ENCODE assay signal across 8 mouse cellular contexts in genomic region chr12:110991361-110992127, GRCm38 (mm10). TPM values are rescaled to one million over a fixed set of nuclear protein-coding genes. Genes with fewer than 3 reads are reported as not detected.
DNase-seq lines count a peak whose midpoint lies in the region; ATAC-seq lines count a peak whose summit lies in the region.

No protein-coding gene starts in this region.

- H3K36me3 ChIP-seq in forebrain, embryonic 11.5 days (ENCODE audit: control insufficient read depth, insufficient read depth, low read length), result no peaks in the 10 kb centered on the region

- peaks cover 4% of the 10 kb centered on the region; the same call in 1 of the 2 replicates for H3K4me1 ChIP-seq in forebrain, embryonic 11.5 days (replicated peaks; ENCODE audit: control insufficient read depth, insufficient read depth, low read length)

- H3K27ac ChIP-seq in forebrain, embryonic 11.5 days (ENCODE audit: low read depth, low read length), result peak overlapping the region; percentile 75; the same call in 1 of the 2 replicates

- peak; percentile 94 for DNase-seq in NIH3T3 (ENCODE audit: low read depth)
- DNase-seq in c-Kit-positive CD71-positive TER-119-positive erythroid progenitor cells, embryonic 14.5 days (ENCODE audit: low spot score), result peak; percentile 92
- peak; percentile 92 for DNase-seq in forebrain, embryonic 11.5 days (ENCODE audit: low spot score)
- peak; percentile 66 to 69 for DNase-seq in heart, postnatal 36 days
- peak; percentile 41 for DNase-seq in layer of hippocampus, adult 9-11 months
- DNase-seq in right cerebral cortex, postnatal 25 days, result peak; percentile 32
- DNase-seq in urinary bladder, postnatal 4 days (ENCODE audit: low spot score in 2 of 2), result peak; percentile 71 to 81

- no peaks in the 10 kb centered on the region for H3K9me3 ChIP-seq in forebrain, embryonic 11.5 days (ENCODE audit: control insufficient read depth, low read length)

- H3K27me3 ChIP-seq in forebrain, embryonic 11.5 days (ENCODE audit: control insufficient read depth, insufficient read depth, low read length), result no peaks in the 10 kb centered on the region

- ATAC-seq in forebrain, embryonic 11.5 days (replicated peaks; ENCODE audit: low FRiP score), result peak; percentile 91
- ATAC-seq in megakaryocyte, adult 5-6 weeks (ENCODE audit: poor library complexity, severe bottlenecking), result peak; percentile 81

- intact Hi-C loops in heart, postnatal 36 days (cut with DNase I), result loop anchor here (1.0 to 5.0 kb wide), 4 partner anchors 49 to 573 kb away; no protein-coding TSS in a partner anchor

- peak overlapping the region; percentile 64 for H3K9ac ChIP-seq in forebrain, embryonic 11.5 days (ENCODE audit: low read length)

- peak overlapping the region; percentile 58 for H3K4me2 ChIP-seq in forebrain, embryonic 11.5 days (ENCODE audit: low read depth, low read length, severe bottlenecking)

- WGBS in forebrain, embryonic 11.5 days, result 2% methylated on average over 23 of the region's 23 CpGs

- peak overlapping the region; percentile 40 for H3K4me3 ChIP-seq in forebrain, embryonic 11.5 days (ENCODE audit: low read depth, low read length)

RNA-seq across cellular contexts. Expression of gene Ankrd9, which starts 12.7 kb away (rescaled TPM):
- 16.9 and 18.9 TPM in 2 replicates for polyA plus RNA-seq in forebrain, embryonic 11.5 days (2014; fragmentation: Nextera tagmentation; extraction: Ambion mirVana)
- total RNA-seq in heart, postnatal 36 days (2021), result 10 to 100 TPM; 67.9 to 85.3 TPM
- 1.6 and 2.8 TPM in 2 replicates for total RNA-seq in megakaryocyte, adult 5-6 weeks (2015)
- total RNA-seq in megakaryocyte, adult 5-6 weeks (2017), result 3.0 and 3.3 TPM in 2 replicates

RNA-seq across cellular contexts. Expression of gene Rcor1, which starts 47.6 kb away (rescaled TPM):
- 14.2 and 16.0 TPM in 2 replicates for polyA plus RNA-seq in forebrain, embryonic 11.5 days (2014; fragmentation: Nextera tagmentation; extraction: Ambion mirVana)
- total RNA-seq in heart, postnatal 36 days (2021), result 10 to 100 TPM; 15.0 to 16.0 TPM
- 30.6 and 33.5 TPM in 2 replicates for total RNA-seq in megakaryocyte, adult 5-6 weeks (2015)
- 22.8 and 29.4 TPM in 2 replicates for total RNA-seq in megakaryocyte, adult 5-6 weeks (2017)

Comparison
In these comparisons a context has a peak if more than half of its experiments do, and no peak if none do; other contexts are left out.
1. Peak in every context shown above with its lines: DNase-seq, ATAC-seq, H3K4me3 ChIP-seq and H3K27ac ChIP-seq.
2. DNase-seq: peak in every context shown above with its lines; median percentile 94 in NIH3T3; 92 in c-Kit-positive CD71-positive TER-119-positive erythroid progenitor cells, embryonic 14.5 days; 92 in forebrain, embryonic 11.5 days; 76 in urinary bladder, postnatal 4 days; 68 in heart, postnatal 36 days; 41 in layer of hippocampus, adult 9-11 months; 32 in right cerebral cortex, postnatal 25 days.
3. RNA of gene Ankrd9, which starts 12.7 kb away (total RNA-seq): 67.9 to 85.3 TPM in heart, postnatal 36 days; 1.6 to 3.3 TPM in megakaryocyte, adult 5-6 weeks; every median in the first group is over 10 times any median in the second.